In genomic region chr7:118895469-118896450, GRCm38 (mm10) we compare ENCODE assay signal across 10 mouse cellular contexts. TPM values are rescaled to one million over a fixed set of nuclear protein-coding genes. Genes with fewer than 3 reads are reported as not detected.
A peak's percentile ranks its signal among the peaks of the same experiment; 100 is the strongest.
DNase-seq lines count a peak whose midpoint lies in the region; ATAC-seq lines count a peak whose summit lies in the region.
"Had no signal": no experiment of that assay in that cellular context is flagged by ENCODE, and none has a peak within 500 bp of the region (broad histone marks: within the 10 kb centered on the region; RNA-seq: fewer than 3 reads in every experiment).

No protein-coding gene starts in this region.

- WGBS in neural tube, embryonic 11.5 days = 51% methylated on average over 10 of the region's 10 CpGs
- WGBS in embryonic facial prominence, embryonic 13.5 days = 38% methylated on average over 10 of the region's 10 CpGs
- 49% methylated on average over 10 of the region's 10 CpGs for WGBS in midbrain, embryonic 12.5 days

- no peaks in the 10 kb centered on the region for H3K36me3 ChIP-seq in neural tube, embryonic 11.5 days (ENCODE audit: control insufficient read depth, insufficient read depth, low read length)
- H3K36me3 ChIP-seq in embryonic facial prominence, embryonic 13.5 days = no peaks in the 10 kb centered on the region
- no peaks in the 10 kb centered on the region for H3K36me3 ChIP-seq in midbrain, embryonic 12.5 days

- DNase-seq in neural tube, embryonic 11.5 days (ENCODE audit: low spot score) = peak; percentile 48
- DNase-seq in neural tube, embryonic 10.5 days (ENCODE audit: extremely low spot score, low spot score) = no peak
- peak; percentile 35 for DNase-seq in thymus, postnatal 25 days
- no peak for DNase-seq in cerebellum, postnatal 36 days
- DNase-seq in B cell, adult 2 months = no peak
- DNase-seq: embryo, embryonic 11 days; gastrocnemius, postnatal 25 days had no signal

- no peak overlapping the region for H3K4me3 ChIP-seq in neural tube, embryonic 11.5 days (ENCODE audit: low read depth, low read length)
- no peak overlapping the region for H3K4me3 ChIP-seq in embryonic facial prominence, embryonic 13.5 days
- no peak overlapping the region for H3K4me3 ChIP-seq in midbrain, embryonic 12.5 days

- peaks cover 6% of the 10 kb centered on the region; the same call in 1 of the 2 replicates for H3K4me1 ChIP-seq in neural tube, embryonic 11.5 days (ENCODE audit: control insufficient read depth, insufficient read depth, low read length)
- peaks cover 16% of the 10 kb centered on the region; the same call in 1 of the 2 replicates for H3K4me1 ChIP-seq in embryonic facial prominence, embryonic 13.5 days
- peaks cover 36% of the 10 kb centered on the region for H3K4me1 ChIP-seq in midbrain, embryonic 12.5 days

- H3K4me2 ChIP-seq in neural tube, embryonic 11.5 days (ENCODE audit: low read depth) = no peak overlapping the region
- no peak overlapping the region for H3K4me2 ChIP-seq in embryonic facial prominence, embryonic 13.5 days
- H3K4me2 ChIP-seq in midbrain, embryonic 12.5 days (replicated peaks) = 0 out of 2 replicates have a peak overlapping the region, but pooled peaks have one; percentile 5

- ATAC-seq in neural tube, embryonic 11.5 days (ENCODE audit: insufficient read depth, low FRiP score, low TSS enrichment) = peak; percentile 61
- ATAC-seq in embryonic facial prominence, embryonic 13.5 days (ENCODE audit: insufficient number of reproducible peaks, insufficient read depth, low FRiP score, low TSS enrichment, low read depth) = 0 out of 2 replicates have a peak, but pooled peaks have one; percentile 52
- peak; percentile 52 for ATAC-seq in midbrain, embryonic 12.5 days (ENCODE audit: low FRiP score, low read depth)
- ATAC-seq: intestine, embryonic 16.5 days had no signal

- H3K9me3 ChIP-seq in neural tube, embryonic 11.5 days (ENCODE audit: control insufficient read depth, low read length) = no peaks in the 10 kb centered on the region
- no peaks in the 10 kb centered on the region for H3K9me3 ChIP-seq in embryonic facial prominence, embryonic 13.5 days
- no peaks in the 10 kb centered on the region for H3K9me3 ChIP-seq in midbrain, embryonic 12.5 days

- peak overlapping the region; percentile 47 for H3K27ac ChIP-seq in neural tube, embryonic 11.5 days (ENCODE audit: low read depth, low read length)
- H3K27ac ChIP-seq in embryonic facial prominence, embryonic 13.5 days = peak overlapping the region; percentile 78
- H3K27ac ChIP-seq in midbrain, embryonic 12.5 days (replicated peaks) = peak overlapping the region; percentile 71

- no peaks in the 10 kb centered on the region for H3K27me3 ChIP-seq in neural tube, embryonic 11.5 days (ENCODE audit: control insufficient read depth, insufficient read depth, low read length)
- no peaks in the 10 kb centered on the region for H3K27me3 ChIP-seq in embryonic facial prominence, embryonic 13.5 days
- peaks cover 3% of the 10 kb centered on the region; the same call in 1 of the 2 replicates for H3K27me3 ChIP-seq in midbrain, embryonic 12.5 days

- H3K9ac ChIP-seq in neural tube, embryonic 11.5 days (ENCODE audit: low read length) = no peak overlapping the region
- no peak overlapping the region for H3K9ac ChIP-seq in embryonic facial prominence, embryonic 13.5 days
- H3K9ac ChIP-seq in midbrain, embryonic 12.5 days (replicated peaks) = no peak overlapping the region

RNA-seq across cellular contexts. Expression of gene Knop1, which starts 39.7 kb away (rescaled TPM):
- polyA plus RNA-seq in neural tube, embryonic 11.5 days (2014; fragmentation: Nextera tagmentation; extraction: Ambion mirVana) = 125 and 131 TPM in 2 replicates
- 135 and 144 TPM in 2 replicates for polyA plus RNA-seq in embryonic facial prominence, embryonic 13.5 days (2015; fragmentation: Nextera tagmentation; extraction: Ambion mirVana)
- 110 and 115 TPM in 2 replicates for polyA plus RNA-seq in midbrain, embryonic 12.5 days (2016; fragmentation: Nextera tagmentation; extraction: Ambion mirVana)

RNA-seq across cellular contexts. Expression of gene Iqck, which starts 40.2 kb away (rescaled TPM):
- polyA plus RNA-seq in neural tube, embryonic 11.5 days (2014; fragmentation: Nextera tagmentation; extraction: Ambion mirVana) = 2.9 and 3.2 TPM in 2 replicates
- polyA plus RNA-seq in embryonic facial prominence, embryonic 13.5 days (2015; fragmentation: Nextera tagmentation; extraction: Ambion mirVana) = 3.0 and 3.3 TPM in 2 replicates
- 2.7 and 3.5 TPM in 2 replicates for polyA plus RNA-seq in midbrain, embryonic 12.5 days (2016; fragmentation: Nextera tagmentation; extraction: Ambion mirVana)

Comparison
In these comparisons a context has a peak if more than half of its experiments do, and no peak if none do; other contexts are left out.
1. DNase-seq: peak in neural tube, embryonic 11.5 days (single experiment) and thymus, postnatal 25 days (single experiment); none in neural tube, embryonic 10.5 days (single experiment), cerebellum, postnatal 36 days (0 of 2) and B cell, adult 2 months (0 of 2).
2. Peak in every context shown above with its lines, with median percentiles within 50 percentile points of each other: ATAC-seq and H3K27ac ChIP-seq.